Mouse (Mus musculus): ENCODE data around the gene Olfr876. TPM values are rescaled to one million over a fixed set of nuclear protein-coding genes. Genes with fewer than 3 reads are reported as not detected.

The Olfr876 gene
- polyA plus RNA-seq (2017; shearing (Covaris generic)), result 0.06 TPM

DNA sequence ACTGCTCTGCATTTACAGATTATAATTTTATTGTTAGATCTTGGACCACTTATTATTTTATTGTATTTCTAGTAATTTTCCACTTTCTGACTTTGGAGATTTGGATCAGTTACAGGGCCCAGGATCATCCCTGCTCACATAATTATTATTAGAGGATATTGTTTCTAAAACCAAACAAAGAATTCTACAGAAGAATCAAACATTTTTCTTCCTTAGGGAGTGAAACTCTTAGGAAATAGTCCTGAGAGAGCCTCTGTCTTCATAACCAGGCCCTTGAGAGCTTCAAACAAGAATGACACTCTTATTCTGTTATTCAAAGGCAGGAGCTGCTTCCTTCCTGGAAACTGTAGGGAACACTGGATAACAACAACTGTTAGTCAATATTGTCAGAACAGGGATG is at the start of gene Olfr876:
Gene Olfr876, plus strand, starts transcription at position 301 of the 400 bp plus-strand sequence.

DNA sequence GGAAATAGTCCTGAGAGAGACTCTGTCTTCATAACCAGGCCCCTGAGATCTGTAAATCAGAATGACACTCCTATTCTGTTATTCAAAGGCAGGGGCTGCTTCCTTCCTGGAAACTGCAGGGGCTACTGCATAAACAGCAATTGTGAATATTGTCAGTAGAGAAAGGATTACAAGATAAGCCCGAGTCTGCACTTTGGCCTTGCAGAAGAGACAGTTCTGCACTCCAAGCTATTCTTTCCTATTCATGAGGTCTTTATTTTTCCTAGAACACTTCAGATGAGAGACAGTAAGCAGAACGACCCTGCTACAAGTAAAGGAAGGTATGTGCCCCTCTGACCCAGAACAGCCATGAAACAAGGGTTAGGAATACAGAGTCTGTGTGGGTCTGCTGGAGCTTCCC is 31.1 kb upstream of the Olfr876 start, which contains the start of gene Olfr875:
Gene Olfr875, plus strand, starts transcription at position 99 of the 400 bp plus-strand sequence.

DNA sequence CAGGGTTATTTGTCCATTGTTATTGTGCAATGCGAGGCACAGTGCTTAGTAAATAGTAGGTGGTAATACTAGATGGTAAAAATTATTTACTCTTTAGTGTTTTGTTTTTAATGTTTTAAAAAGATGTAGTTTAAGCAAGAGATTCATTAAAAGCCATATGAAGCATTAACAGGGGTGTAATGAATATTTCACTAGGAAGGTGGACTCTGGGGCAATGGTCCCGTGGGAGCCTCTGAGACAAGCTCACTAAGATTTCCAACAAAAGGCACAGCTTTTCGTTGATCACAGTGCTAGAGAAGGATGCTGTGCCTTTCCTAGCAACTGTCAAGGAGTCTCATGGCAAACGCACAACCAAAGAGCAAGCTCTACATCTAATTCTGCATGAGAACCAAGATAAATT is 51.1 kb downstream of the Olfr876 start, which contains the start of gene Olfr877:
Gene Olfr877, plus strand, starts transcription at position 301 of the 400 bp plus-strand sequence.

Other genes starting within 250 kb of the Olfr876 start
- gene Siae, start 247.3 kb upstream of the Olfr876 start, polyA plus RNA-seq (2017; shearing (Covaris generic)), result 12.4 TPM
- gene Spa17, start 189.3 kb upstream of the Olfr876 start, polyA plus RNA-seq (2017; shearing (Covaris generic)), result 1.2 TPM
- 147 TPM for gene Tbrg1, start 145.7 kb upstream of the Olfr876 start, polyA plus RNA-seq (2017; shearing (Covaris generic))
- gene Panx3, start 133.8 kb upstream of the Olfr876 start, polyA plus RNA-seq (2017; shearing (Covaris generic)), result 0.13 TPM
- 0.14 TPM for gene Olfr160, start 86.8 kb upstream of the Olfr876 start, polyA plus RNA-seq (2017; shearing (Covaris generic))
- gene Olfr874, start 57.9 kb upstream of the Olfr876 start, polyA plus RNA-seq (2017; shearing (Covaris generic)), result not detected
- gene Olfr875, start 31.2 kb upstream of the Olfr876 start, polyA plus RNA-seq (2017; shearing (Covaris generic)), result not detected
- gene Olfr877, start 51.2 kb downstream of the Olfr876 start, polyA plus RNA-seq (2017; shearing (Covaris generic)), result 0.08 TPM
- 0.02 TPM for gene Olfr145, start 93.7 kb downstream of the Olfr876 start, polyA plus RNA-seq (2017; shearing (Covaris generic))
- 0.14 TPM for gene Olfr878, start 114.8 kb downstream of the Olfr876 start, polyA plus RNA-seq (2017; shearing (Covaris generic))
- not detected for gene Olfr881, start 188.8 kb downstream of the Olfr876 start, polyA plus RNA-seq (2017; shearing (Covaris generic))
- gene Olfr883, start 222.8 kb downstream of the Olfr876 start, polyA plus RNA-seq (2017; shearing (Covaris generic)), result not detected
- not detected for gene Olfr884, start 243.5 kb downstream of the Olfr876 start, polyA plus RNA-seq (2017; shearing (Covaris generic))

Data from CD4-positive, CD25-positive, alpha-beta regulatory T cell (primary cell).